Mouse (Mus musculus) heart, postnatal 14 days (tissue): ENCODE results near the gene Mylk3. TPM values are rescaled to one million over a fixed set of nuclear protein-coding genes. Genes with fewer than 3 reads are reported as not detected.

Source experiments
- DNase-seq, 2 experiments: peaks; one replicate each; pipeline ENCODE4 v3.0.0; 2021 to 2022
- intact Hi-C: fragments of 180-260 bp; cut with DNase I; formaldehyde crosslinking; loops from one replicate; pipeline ENCODE4 v1.15.1; 2025
- total RNA-seq, 2 experiments: library from RNA; stranded (reverse); gene quantifications; 2 replicates each; pipeline ENCODE4 v1.2.3; 2021

Mylk3 gene
- total RNA-seq, 2 experiments from 2014 or later = 332 to 359 TPM

DNA sequence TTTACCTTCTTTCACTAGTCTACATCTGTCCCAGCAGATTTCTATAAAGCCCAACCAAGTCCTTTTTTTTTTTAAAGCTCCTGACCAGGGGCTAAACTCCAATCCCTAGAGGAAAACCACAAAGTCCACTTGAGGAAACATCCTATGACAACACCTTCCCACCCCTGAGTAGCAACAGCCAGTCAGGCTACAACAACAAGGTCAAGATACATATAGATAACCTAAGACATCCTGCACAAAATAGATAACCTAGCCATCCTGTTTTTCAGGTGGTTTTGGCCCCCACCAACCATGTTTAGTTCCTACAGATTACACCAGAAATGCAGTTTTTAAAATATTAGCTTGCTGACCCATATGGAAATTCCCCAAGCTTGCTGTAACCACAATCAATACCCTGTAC is 51.0 kb downstream of the Mylk3 start:
- no peak for DNase-seq
- intact Hi-C loops = no loop called here

DNA sequence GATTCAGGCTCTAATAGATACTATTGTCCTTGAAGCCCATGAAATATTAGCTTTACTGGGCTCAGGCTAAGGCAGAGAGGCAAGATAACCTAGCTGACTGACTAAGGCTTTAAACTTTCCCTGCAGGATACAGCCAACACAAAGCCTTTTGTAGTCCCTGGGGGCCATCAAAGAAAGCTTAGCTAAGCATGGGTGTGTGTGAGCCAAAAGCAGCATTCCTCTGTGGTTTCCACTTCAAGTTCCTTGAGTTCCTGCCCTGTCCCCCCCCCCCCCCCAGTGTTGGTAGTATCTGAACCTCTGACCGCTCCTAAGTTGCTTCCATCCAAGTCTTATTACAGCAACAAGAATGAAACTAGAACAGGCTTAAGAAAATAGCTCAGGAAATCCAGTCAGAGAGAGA is 56.6 kb downstream of the Mylk3 start:
- DNase-seq = peak in 1 of 2 experiments; percentile 22
- intact Hi-C loops = no loop called here

DNA sequence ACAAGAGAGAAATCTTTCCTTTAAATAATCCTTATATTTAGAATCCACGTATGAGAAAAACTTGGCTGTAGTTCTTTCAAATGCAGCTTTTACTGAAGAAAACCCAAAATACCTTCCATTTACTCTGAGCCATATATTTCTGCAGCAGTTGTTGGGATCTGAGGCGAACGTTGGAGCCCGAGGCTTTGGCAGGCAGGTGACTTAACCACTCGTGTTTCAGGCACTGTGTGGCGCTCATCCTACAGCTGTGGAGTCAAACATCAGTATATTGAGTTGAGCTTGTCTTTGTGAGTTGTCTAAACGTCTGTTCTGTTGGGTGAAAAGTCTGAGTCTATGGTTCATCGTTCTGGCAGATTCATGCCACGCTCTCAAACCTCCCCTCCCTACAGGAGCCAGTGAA is 59.1 kb downstream of the Mylk3 start:
- intact Hi-C loops = no loop called here
- no peak for DNase-seq

DNA sequence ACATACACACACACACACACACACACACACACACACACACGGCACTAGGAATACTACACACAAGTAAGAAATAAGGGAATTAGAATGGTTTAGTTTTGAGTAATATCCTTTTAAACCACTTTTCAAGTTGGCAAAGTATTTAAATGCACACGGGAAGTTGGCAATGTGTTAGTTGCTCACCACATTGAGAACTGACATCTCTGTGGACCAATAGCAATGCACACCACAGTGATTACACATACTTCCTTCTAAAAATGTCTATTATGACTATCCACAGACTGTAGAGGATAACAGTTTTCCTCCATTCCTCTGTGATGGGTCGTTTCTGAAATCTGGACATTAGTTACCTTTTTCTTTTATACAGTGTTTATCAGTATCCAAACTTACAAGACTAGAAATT is 63.1 kb downstream of the Mylk3 start:
- DNase-seq = no peak
- intact Hi-C loops = no loop called here

DNA sequence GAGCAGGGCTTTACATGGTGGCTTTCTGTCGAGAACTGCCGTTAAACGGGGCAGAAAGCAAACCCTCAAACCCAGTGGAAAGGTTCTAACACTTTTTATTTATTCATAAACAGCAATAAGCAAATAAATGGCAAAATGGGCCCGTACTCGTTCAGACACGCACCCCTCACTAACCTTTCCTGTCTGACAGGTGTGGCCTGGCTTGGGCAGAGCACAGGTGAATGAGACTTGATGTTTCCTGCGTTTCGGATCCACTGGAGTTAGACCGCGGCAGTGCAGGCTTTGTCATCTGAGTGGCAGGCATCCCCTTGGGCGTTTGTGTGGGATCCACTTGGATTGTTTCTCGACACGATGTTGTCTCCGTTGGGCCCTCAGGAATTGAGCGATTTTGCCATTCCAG is 64.2 kb downstream of the Mylk3 start:
- intact Hi-C loops = no loop called here
- DNase-seq = no peak

DNA sequence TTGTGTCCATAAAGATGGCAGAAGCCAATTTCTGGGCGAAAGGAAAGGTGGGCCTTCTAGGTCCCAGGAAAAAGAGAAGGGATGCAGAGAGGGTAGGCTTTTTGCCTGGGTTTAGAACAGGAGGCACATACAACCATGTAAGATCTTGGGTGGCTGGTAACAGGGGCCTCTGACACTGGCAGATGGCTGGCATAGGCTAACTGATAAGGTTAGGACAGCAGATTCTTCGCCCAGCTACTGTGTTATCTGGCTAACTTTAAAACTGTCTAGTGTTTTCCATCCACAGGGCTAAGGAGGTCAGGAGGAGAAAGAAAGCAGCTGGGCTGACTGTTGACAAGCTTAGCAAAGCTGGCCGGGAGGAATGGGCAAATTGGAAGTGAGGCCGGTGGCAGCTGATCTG is 67.6 kb downstream of the Mylk3 start:
- intact Hi-C loops = no loop called here
- no peak for DNase-seq

DNA sequence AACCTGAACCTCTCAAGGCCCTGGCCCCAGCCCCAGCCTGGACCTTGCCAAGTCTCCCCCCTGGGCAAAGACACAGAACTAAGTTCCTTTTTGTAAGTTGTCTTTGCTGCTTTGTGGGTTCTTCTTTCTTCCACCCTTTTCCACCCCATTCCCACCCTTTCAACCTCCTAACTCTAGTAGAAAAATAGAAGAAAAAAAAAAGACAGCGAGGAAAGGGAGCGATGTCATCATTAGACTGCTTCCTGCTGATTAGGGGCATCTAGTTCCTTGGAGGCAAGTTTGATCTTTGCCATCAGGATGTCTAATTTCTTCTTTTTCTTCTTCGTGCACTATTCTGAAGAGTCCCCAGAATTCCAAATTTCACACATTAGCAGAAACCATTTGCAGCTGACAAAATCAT is 73.1 kb downstream of the Mylk3 start:
- intact Hi-C loops = no loop called here
- DNase-seq = no peak

DNA sequence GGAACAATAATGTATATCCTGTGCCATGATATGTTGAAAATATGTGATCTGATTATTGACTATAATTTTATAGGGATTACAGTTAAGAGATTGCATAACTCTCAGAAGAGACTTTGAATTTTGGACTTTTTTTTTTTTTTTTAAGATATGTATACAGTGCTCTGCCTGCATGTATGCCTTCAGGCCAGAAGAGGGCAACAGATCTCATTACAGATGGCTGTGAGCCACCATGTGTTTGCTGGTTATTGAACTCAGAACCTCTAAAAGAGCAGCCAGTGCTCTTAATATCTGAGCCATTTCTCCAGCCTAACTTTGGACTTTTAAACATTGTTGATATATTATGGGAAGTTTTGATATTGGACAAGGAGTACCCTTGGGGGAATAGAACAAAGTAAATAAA is 74.4 kb downstream of the Mylk3 start:
- intact Hi-C loops = loop anchor here (1.0 kb wide), 1 partner anchor 86 kb away; no protein-coding TSS in a partner anchor
- DNase-seq = peak in 1 of 2 experiments; percentile 29

DNA sequence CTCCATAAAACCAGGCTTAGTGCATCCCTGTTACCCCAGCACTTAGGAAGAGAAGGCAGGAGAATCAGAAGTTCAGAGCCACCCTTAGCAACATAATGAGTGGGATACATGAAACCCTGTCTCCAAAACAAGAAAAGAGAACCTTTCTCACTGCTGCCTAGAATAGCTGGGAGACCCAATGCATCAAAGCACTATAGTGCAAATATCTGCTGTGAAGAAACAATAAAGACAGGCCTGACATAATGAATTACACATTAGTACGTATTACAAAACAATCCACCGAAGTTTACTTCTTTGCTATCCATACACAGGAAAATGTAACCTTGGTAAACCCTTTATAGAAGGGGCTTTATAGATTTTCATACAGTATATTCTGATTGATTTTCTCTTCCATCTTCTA is 77.6 kb downstream of the Mylk3 start:
- DNase-seq = no peak

DNA sequence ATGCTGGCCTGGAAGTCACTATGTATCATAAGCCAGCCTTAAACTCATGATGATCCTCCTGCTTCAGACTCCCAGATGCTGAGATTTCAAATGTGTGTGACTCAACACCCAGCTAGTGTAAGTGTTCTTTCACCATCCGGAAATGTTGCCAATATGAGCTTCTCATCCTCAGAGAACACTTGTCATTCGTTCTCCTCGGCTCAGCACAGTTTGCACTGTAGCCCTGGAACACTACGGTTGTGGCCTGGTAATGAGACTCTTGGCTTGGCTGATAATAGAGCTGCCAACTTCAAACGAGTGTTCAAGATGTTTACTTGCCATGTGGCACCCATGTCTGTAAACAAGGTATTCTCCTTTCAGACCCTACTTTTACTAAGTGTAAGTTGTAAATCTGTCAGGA is 82.6 kb downstream of the Mylk3 start:
- intact Hi-C loops = loop anchor here (10.0 kb wide), 1 partner anchor 241 kb away; no protein-coding TSS in a partner anchor
- no peak for DNase-seq

More for the DNA sequence above, 77.6 kb downstream of the Mylk3 start:
- intact Hi-C loops = loop anchor here (10.0 kb wide), 1 partner anchor 236 kb away; no protein-coding TSS in a partner anchor

DNA sequence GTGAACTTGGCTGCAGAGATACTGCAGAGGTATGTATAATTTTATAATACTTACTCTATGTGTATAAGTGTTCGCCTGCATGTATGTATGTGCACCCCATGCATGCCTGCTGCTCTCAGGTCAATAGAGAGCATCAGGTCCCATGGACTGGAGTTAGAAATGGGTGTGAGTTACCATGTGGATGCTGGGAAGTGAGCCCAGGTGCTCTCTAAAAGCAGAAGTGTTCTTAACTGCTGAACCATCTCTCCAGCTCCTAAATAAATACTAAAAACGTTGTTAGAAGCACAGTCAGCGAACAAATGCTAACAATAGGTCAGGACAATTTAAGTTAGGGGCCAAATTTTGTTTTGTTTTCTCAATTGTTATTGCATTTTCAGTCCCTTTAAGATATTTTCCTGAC is 83.2 kb downstream of the Mylk3 start:
- DNase-seq = no peak
- intact Hi-C loops = loop anchor here (10.0 kb wide), 1 partner anchor 242 kb away; no protein-coding TSS in a partner anchor

DNA sequence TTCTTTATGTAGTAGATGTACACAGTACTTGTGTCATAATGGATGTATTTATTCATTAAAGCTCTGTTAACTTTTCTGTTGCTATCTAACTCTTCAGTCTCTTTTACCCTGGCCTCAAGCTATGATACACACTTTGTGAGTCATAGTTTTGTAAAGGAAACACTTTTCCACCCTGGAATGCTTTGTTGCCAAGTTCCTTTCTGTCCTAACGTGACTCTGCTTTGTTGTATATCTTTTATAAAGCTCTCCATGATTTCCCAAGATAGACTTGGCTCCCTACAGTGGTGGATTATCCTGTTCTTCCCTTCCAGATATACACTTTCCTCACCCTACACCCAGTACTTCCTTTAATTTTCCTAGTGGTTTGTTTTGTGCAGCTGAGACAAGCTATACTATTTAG is 84.2 kb downstream of the Mylk3 start:
- intact Hi-C loops = loop anchor here (10.0 kb wide), 1 partner anchor 243 kb away; no protein-coding TSS in a partner anchor
- no peak for DNase-seq

DNA sequence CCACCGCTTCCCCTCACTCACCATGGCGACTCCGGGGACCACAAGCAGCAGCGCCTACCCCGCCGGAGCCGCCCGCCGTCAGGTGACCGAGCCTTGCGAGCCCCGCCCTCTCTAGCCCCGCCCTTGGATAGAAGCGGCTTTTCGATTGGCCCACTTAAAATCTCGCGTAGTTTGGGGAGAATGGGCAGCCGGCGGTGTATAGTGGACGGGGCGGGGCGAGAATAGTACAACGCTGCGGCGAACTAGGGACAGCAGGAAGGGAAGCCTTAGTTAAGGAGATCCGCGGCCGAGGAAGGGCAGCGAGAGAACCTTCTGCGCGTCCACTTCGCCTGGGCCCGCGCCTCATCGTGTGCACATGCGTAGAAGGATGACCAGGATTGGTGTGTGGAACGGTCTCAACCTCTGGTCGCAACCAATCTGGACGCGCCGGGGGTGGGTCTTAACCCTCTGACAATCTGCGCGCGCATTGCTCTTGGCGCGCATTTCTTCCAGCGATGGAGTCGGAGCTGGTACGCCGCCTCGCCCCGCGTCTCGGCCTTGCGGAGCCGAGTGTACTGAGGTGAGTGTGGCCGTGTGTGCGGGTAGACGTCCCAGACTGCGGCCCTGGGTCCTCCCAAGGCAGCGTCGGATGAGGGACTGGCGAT is 86.6 kb downstream of the Mylk3 start, which contains the start of the genes Orc6 and Vps35:
Gene Orc6 (plus strand): TSS at position 199 of the 644 bp plus-strand sequence.
Gene Vps35 (minus strand): TSS at position 369 of the 644 bp plus-strand sequence.
- intact Hi-C loops = loop anchor here (10.0 kb wide), 1 partner anchor 245 kb away; no protein-coding TSS in a partner anchor
- peak; percentile 96 for DNase-seq

DNA sequence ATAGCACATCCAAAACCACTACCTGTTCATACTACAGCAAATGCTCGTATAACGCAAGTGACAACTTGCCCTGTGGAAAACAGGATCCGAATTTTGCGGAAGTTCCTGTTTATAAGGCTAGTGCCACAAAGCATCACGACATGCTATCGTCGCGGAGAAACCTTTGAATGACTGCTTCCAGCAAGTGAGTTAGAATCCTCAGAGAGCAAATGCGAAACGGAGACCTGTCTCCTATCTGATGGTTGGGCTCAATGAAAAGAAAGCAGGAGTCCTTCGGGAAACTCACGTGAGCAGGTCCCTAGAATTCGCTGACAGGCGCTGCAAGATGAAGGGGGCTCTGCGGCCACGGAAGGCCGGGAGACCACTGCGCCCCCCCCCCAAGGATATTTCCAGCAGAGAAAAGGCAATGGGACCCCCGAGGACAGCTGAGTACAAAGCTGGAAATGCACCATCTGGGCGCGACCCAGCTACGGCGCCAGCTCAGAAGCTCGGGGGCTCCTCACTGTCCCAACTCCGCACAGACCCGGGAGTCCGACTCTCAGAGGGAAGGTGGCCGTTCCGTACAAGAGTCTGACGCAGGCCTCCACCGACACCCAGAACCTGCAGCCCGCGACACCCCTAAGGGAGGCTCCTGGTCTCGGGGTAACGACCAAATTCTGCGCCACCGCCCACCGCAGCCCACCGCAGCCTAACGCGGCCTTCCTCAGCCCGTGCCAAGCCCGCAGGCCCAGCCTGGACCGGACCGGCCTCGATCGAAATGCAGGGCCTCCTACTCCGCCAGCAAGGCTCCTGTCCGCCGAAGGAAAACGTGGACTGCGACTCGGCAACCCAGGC is 87.3 kb downstream of the Mylk3 start:
- intact Hi-C loops = no loop called here
- no peak for DNase-seq

DNA sequence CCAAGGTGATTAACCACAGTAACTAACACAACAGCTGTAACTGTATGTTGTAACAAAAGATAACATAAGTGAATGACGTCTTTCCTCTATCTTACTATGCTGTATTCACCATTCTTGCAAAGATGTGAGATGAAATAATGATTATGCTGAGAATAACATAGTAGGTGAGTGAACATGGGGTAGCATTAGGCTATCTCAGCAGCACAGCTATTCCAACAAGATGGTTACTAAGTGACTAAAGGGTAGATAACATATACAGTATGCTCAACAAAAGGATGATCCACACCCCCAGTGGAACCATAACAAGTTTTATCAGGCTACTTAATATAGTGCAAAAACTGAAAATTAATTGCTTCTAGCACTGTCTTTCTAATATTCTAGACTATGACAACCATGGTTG is 99.3 kb downstream of the Mylk3 start:
- DNase-seq = no peak
- intact Hi-C loops = loop anchor here (5.0 kb wide), 1 partner anchor 210 kb away; no protein-coding TSS in a partner anchor

Other genes with a start within 250 kb of the Mylk3 start
- not detected for gene Cks1brt, start 234.4 kb downstream of the Mylk3 start, total RNA-seq
- gene Olfr371, start 160.4 kb downstream of the Mylk3 start, total RNA-seq = not detected
- gene Orc6, start 86.7 kb downstream of the Mylk3 start, total RNA-seq = 10 to 100 TPM in 1 of 2 experiments, 1 to 10 TPM in 1; 9.7 to 10.9 TPM
- gene Vps35, start 86.5 kb downstream of the Mylk3 start, total RNA-seq = 10 to 100 TPM; 64.2 to 68.4 TPM
- 10 to 100 TPM; 20.7 to 23.2 TPM for gene 4921524J17Rik, start 46.5 kb upstream of the Mylk3 start, total RNA-seq
- gene Gpt2, start 106.2 kb upstream of the Mylk3 start, total RNA-seq = 10 to 100 TPM; 37.6 to 45.2 TPM
- gene Dnaja2, start 169.0 kb upstream of the Mylk3 start, total RNA-seq = 100 to 1,000 TPM; 229 to 234 TPM